Mouse (Mus musculus) MEL (cell line): ENCODE data around the gene Krt18. TPM values are rescaled to one million over a fixed set of nuclear protein-coding genes. Genes with fewer than 3 reads are reported as not detected.

Experiments
- DNase-seq: peaks from one replicate; pipeline ENCODE4 v3.0.0; 2011; ENCODE audit warnings: low read depth, low spot score
- H3K27ac ChIP-seq: 2 replicates; pipeline ENCODE4 v1.5.1; 2012; ENCODE audit warnings: low read depth, mild to moderate bottlenecking, control low read depth, low read length, moderate library complexity; ENCODE audit not compliant: control insufficient read depth
- H3K27me3 ChIP-seq, 2 experiments: fragments of 150-350 bp in 1 of 2; sonication (generic) in 1 of 2; 2 replicates each; pipeline ENCODE4 v1.6.1; 2012; ENCODE audit warnings: low read length in 2 of 2, mild to moderate bottlenecking in 2 of 2, improper control_type of control experiment in 1 of 2, moderate library complexity in 1 of 2; ENCODE audit not compliant: insufficient read depth in 2 of 2, control insufficient read depth in 1 of 2
- H3K36me3 ChIP-seq, 2 experiments: 2 replicates each; pipeline ENCODE4 v1.6.1; 2012 to 2014; ENCODE audit warnings: low read length in 2 of 2, improper control_type of control experiment in 1 of 2, inconsistent platforms in 1 of 2, mild to moderate bottlenecking in 1 of 2; ENCODE audit not compliant: insufficient read depth in 2 of 2, control insufficient read depth in 1 of 2
- H3K4me1 ChIP-seq, 2 experiments: fragments of 150-350 bp in 1 of 2; sonication (generic) in 1 of 2; 2 replicates each; pipeline ENCODE4 v1.6.1; 2012; ENCODE audit warnings: low read length in 2 of 2, improper control_type of control experiment in 1 of 2, mild to moderate bottlenecking in 1 of 2; ENCODE audit not compliant: insufficient read depth in 2 of 2, control insufficient read depth in 1 of 2
- H3K4me3 ChIP-seq, 2 experiments: fragments of 150-350 bp in 1 of 2; sonication (generic) in 1 of 2; 2 replicates each; pipeline ENCODE4 v1.5.1; 2012; ENCODE audit warnings: low read depth in 2 of 2, low read length in 2 of 2, mild to moderate bottlenecking in 2 of 2, moderate library complexity in 2 of 2, control low read depth in 1 of 2, improper control_type of control experiment in 1 of 2; ENCODE audit not compliant: control insufficient read depth in 1 of 2, insufficient read depth in 1 of 2
- H3K79me2 ChIP-seq: 2 replicates; pipeline ENCODE4 v1.6.1; 2012; ENCODE audit warnings: mild to moderate bottlenecking, low read length, moderate library complexity; ENCODE audit not compliant: control insufficient read depth, poor library complexity, insufficient read depth
- H3K9ac ChIP-seq: 2 replicates; pipeline ENCODE4 v1.6.1; 2012; ENCODE audit warnings: low read depth, mild to moderate bottlenecking, control low read depth, low read length, moderate library complexity; ENCODE audit not compliant: control insufficient read depth, poor library complexity, severe bottlenecking
- H3K9me3 ChIP-seq: fragments of 150-350 bp; sonication (generic); replicated peaks from 2 replicates; pipeline ENCODE4 v1.6.1; 2012; ENCODE audit warnings: mild to moderate bottlenecking, low read length, improper control_type of control experiment, moderate library complexity; ENCODE audit not compliant: insufficient read depth
- BHLHE40 ChIP-seq: IDR thresholded peaks from 2 replicates; pipeline ENCODE4 v1.6.1; 2012; ENCODE audit warnings: low read depth, mild to moderate bottlenecking, inconsistent platforms, low read length, improper control_type of control experiment, borderline replicate concordance
- CHD1 ChIP-seq: IDR thresholded peaks from 2 replicates; pipeline ENCODE4 v1.6.1; 2012; ENCODE audit warnings: low read depth, mild to moderate bottlenecking, inconsistent platforms, low read length, improper control_type of control experiment
- E2F4 ChIP-seq: IDR thresholded peaks from 2 replicates; pipeline ENCODE4 v1.6.1; 2011; ENCODE audit warnings: low read depth, low read length, improper control_type of control experiment, borderline replicate concordance
- ELF1 ChIP-seq: IDR thresholded peaks from 2 replicates; pipeline ENCODE4 v1.6.1; 2014; ENCODE audit warnings: low read depth, mild to moderate bottlenecking, inconsistent platforms, low read length, improper control_type of control experiment, moderate library complexity
- EP300 ChIP-seq, 2 experiments: IDR thresholded peaks; 2 replicates each; pipeline ENCODE4 v1.6.1; 2011; ENCODE audit warnings: improper control_type of control experiment in 2 of 2, low read length in 2 of 2, low read depth in 1 of 2, mild to moderate bottlenecking in 1 of 2
- ETS1 ChIP-seq: IDR thresholded peaks from 2 replicates; pipeline ENCODE4 v1.6.1; 2012; ENCODE audit warnings: low read depth, mild to moderate bottlenecking, inconsistent platforms, low read length, improper control_type of control experiment, moderate library complexity
- HCFC1 ChIP-seq: IDR thresholded peaks from 2 replicates; pipeline ENCODE4 v1.6.1; 2012; ENCODE audit warnings: low read depth, mild to moderate bottlenecking, inconsistent platforms, low read length, improper control_type of control experiment, moderate library complexity
- JUND ChIP-seq: IDR thresholded peaks from 2 replicates; pipeline ENCODE4 v1.6.1; 2011; ENCODE audit warnings: low read depth, mild to moderate bottlenecking, improper control_type of control experiment, low read length
- KAT2A ChIP-seq: conservative IDR thresholded peaks from 2 replicates; pipeline ENCODE4 v1.6.1; 2012; ENCODE audit warnings: low read depth, low read length, improper control_type of control experiment, inconsistent platforms
- MAX ChIP-seq: IDR thresholded peaks from 2 replicates; pipeline ENCODE4 v1.6.1; 2011; ENCODE audit warnings: low read length, improper control_type of control experiment
- MEF2A ChIP-seq: IDR thresholded peaks from 2 replicates; pipeline ENCODE4 v1.6.1; 2014; ENCODE audit warnings: low read depth, mild to moderate bottlenecking, inconsistent platforms, low read length, improper control_type of control experiment; ENCODE audit not compliant: poor library complexity, insufficient replicate concordance, severe bottlenecking; ENCODE audit errors: extremely low read depth
- MYC ChIP-seq: IDR thresholded peaks from 2 replicates; pipeline ENCODE4 v1.6.1; 2011; ENCODE audit warnings: low read depth, mild to moderate bottlenecking, low read length, improper control_type of control experiment, moderate library complexity
- NELFE ChIP-seq: IDR thresholded peaks from 2 replicates; pipeline ENCODE4 v1.6.1; 2011; ENCODE audit warnings: low read depth, low read length, improper control_type of control experiment
- POLR2A ChIP-seq, 2 experiments: IDR thresholded peaks; 2 replicates each; pipeline ENCODE4 v1.6.1; 2011 to 2012; ENCODE audit warnings: low read length in 2 of 2, mild to moderate bottlenecking in 2 of 2, control low read depth in 1 of 2, improper control_type of control experiment in 1 of 2, low read depth in 1 of 2, moderate library complexity in 1 of 2; ENCODE audit not compliant: control insufficient read depth in 1 of 2, insufficient read depth in 1 of 2, poor library complexity in 1 of 2
- POLR2AphosphoS2 ChIP-seq: IDR thresholded peaks from 2 replicates; pipeline ENCODE4 v1.6.1; 2011; ENCODE audit warnings: low read length, improper control_type of control experiment
- POLR2AphosphoS5 ChIP-seq: IDR thresholded peaks from 2 replicates; pipeline ENCODE4 v1.6.1; 2012; ENCODE audit warnings: low read depth, borderline replicate concordance, mild to moderate bottlenecking, inconsistent platforms, low read length, moderate library complexity, mixed read lengths
- RCOR1 ChIP-seq: IDR thresholded peaks from 2 replicates; pipeline ENCODE4 v1.6.1; 2012; ENCODE audit warnings: low read depth, mild to moderate bottlenecking, inconsistent platforms, low read length, improper control_type of control experiment
- SMC3 ChIP-seq: IDR thresholded peaks from 2 replicates; pipeline ENCODE4 v1.6.1; 2011; ENCODE audit warnings: low read depth, low read length, improper control_type of control experiment
- TAL1 ChIP-seq: IDR thresholded peaks from 2 replicates; pipeline ENCODE4 v1.6.1; 2012; ENCODE audit warnings: mild to moderate bottlenecking, inconsistent platforms, low read length, moderate library complexity, mixed read lengths
- TBP ChIP-seq: IDR thresholded peaks from 2 replicates; pipeline ENCODE4 v1.8.0; 2011; ENCODE audit warnings: low read depth, low read length, improper control_type of control experiment
- TCF12 ChIP-seq: IDR thresholded peaks from 2 replicates; pipeline ENCODE4 v1.6.1; 2014; ENCODE audit warnings: low read depth, mild to moderate bottlenecking, inconsistent platforms, low read length, improper control_type of control experiment, moderate library complexity
- UBTF ChIP-seq: IDR thresholded peaks from 2 replicates; pipeline ENCODE4 v1.6.1; 2012; ENCODE audit warnings: low read depth, mild to moderate bottlenecking, inconsistent platforms, low read length, improper control_type of control experiment, moderate library complexity, borderline replicate concordance; ENCODE audit not compliant: insufficient read depth
- USF1 ChIP-seq: IDR thresholded peaks from 2 replicates; pipeline ENCODE4 v1.6.1; 2014; ENCODE audit warnings: low read depth, mild to moderate bottlenecking, inconsistent platforms, low read length, improper control_type of control experiment, moderate library complexity
- USF2 ChIP-seq, 2 experiments: IDR thresholded peaks; 2 replicates each; pipeline ENCODE4 v1.6.1; 2011 to 2012; ENCODE audit warnings: improper control_type of control experiment in 2 of 2, low read length in 2 of 2, borderline replicate concordance in 1 of 2, inconsistent platforms in 1 of 2, low read depth in 1 of 2, mild to moderate bottlenecking in 1 of 2; ENCODE audit not compliant: insufficient read depth in 1 of 2
- ZC3H11A ChIP-seq: IDR thresholded peaks from 2 replicates; pipeline ENCODE4 v1.6.1; 2012; ENCODE audit warnings: low read depth, mild to moderate bottlenecking, inconsistent platforms, low read length, improper control_type of control experiment
- ZKSCAN1 ChIP-seq: IDR thresholded peaks from 2 replicates; pipeline ENCODE4 v1.6.1; 2012; ENCODE audit warnings: low read depth, mild to moderate bottlenecking, inconsistent platforms, low read length, improper control_type of control experiment, moderate library complexity
- ZMIZ1 ChIP-seq: IDR thresholded peaks from 2 replicates; pipeline ENCODE4 v1.6.1; 2012; ENCODE audit warnings: low read depth, mild to moderate bottlenecking, inconsistent platforms, low read length, improper control_type of control experiment, moderate library complexity
- polyA plus RNA-seq, 2 experiments: library from polyadenylated mRNA; stranded (reverse) in 1 of 2; unstranded in 1 of 2; fragments of >175 nt in 1 of 2; fragments of >200 nt in 1 of 2; gene quantifications; 2 replicates each; pipeline versions ENCODE4 v1.2.1 to v1.2.4; 2012; ENCODE audit warnings: low replicate concordance in 2 of 2, low read depth in 1 of 2; ENCODE audit not compliant: insufficient read length in 2 of 2, insufficient read depth in 1 of 2, missing spikeins in 1 of 2
- total RNA-seq: library from RNA; depleted of rRNA; stranded (reverse); fragments of 300-350 nt; gene quantifications from 2 replicates; pipeline ENCODE4 v1.2.3, GENCODE M21; 2012

The Krt18 gene
- total and polyA plus RNA-seq, 3 experiments = 0.08 TPM; not detected in 2

DNA sequence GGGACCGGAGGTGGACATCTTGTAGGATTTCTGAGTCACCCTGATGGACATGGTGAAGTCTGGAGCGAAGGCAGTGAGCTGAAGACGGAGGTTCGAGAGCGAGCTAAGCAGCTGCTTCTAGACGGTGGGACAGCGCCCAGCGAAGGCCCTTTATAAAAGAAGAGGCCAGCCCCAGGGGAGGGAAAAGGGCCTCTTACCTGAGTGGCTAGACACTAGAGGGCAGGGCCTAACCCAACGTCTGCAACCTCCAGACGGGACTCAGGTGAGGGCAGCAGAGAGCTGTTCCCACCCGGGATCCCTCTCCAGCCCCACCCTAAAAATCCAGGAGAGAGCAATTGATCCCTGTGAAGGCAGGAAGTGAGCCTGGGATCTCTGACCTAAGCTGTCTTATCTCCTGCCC is 23.8 kb upstream of the Krt18 start, which contains the start of gene Krt8:
TSS of gene Krt8 (minus strand) at position 294 of the 400 bp plus-strand sequence.
- Histone ChIP-seq H3K4me3 (no peak within 1 kb of the TSS), H3K27ac (no peak within 1 kb of the TSS)

DNA sequence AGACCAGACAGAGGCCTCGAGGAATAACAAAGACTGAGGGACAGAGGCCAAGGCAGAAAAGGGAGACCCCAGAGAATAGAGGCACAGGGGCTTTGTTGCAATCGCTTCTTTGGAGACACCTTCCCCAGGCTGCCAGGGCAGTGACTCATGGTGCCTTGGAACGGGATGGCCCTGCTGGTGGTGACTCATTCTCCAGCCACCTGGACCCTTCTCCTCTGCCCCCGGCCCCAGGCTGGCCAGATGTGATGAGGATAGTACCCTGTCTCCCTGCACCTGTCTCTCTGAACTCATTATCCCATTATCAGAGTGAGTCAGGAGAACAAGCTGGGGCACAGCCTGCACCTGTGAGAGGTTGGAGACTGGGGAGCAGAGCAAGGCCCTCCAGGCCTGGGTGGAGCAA is 22.7 kb upstream of the Krt18 start:
- no peaks in the 10 kb centered on the region for H3K79me2 ChIP-seq
- no peak for TF ChIP-seq ZC3H11A
- no peak for TF ChIP-seq TAL1
- no peak for TF ChIP-seq ETS1
- TF ChIP-seq ELF1 = no peak
- no peak for TF ChIP-seq ZKSCAN1
- no peak for TF ChIP-seq UBTF
- TF ChIP-seq MAX = no peak
- TF ChIP-seq CHD1 = no peak
- TF ChIP-seq HCFC1 = no peak
- no peak for TF ChIP-seq NELFE
- no peak for TF ChIP-seq SMC3
- no peak for TF ChIP-seq TBP
- no peak for TF ChIP-seq BHLHE40
- TF ChIP-seq ZMIZ1 = no peak
- no peak for TF ChIP-seq JUND
- H3K9me3 ChIP-seq = no peaks in the 10 kb centered on the region
- no peak overlapping the region for H3K9ac ChIP-seq
- H3K27me3 ChIP-seq = peaks cover 0 to 1% of the 10 kb centered on the region in 2 experiments; a peak in 1 of 4 replicates
- no peaks in the 10 kb centered on the region for H3K36me3 ChIP-seq
- H3K27ac ChIP-seq = no peak overlapping the region
- H3K4me3 ChIP-seq = no peak overlapping the region
- H3K4me1 ChIP-seq = no peaks in the 10 kb centered on the region; a peak in 1 of 4 replicates
- DNase-seq = no peak

More for the DNA sequence above, 23.8 kb upstream of the Krt18 start, which contains the start of gene Krt8:
- Histone ChIP-seq H3K9me3 (no peaks in the 10 kb centered on the region), H3K27me3 (peaks cover 0 to 1% of the 10 kb centered on the region in 2 experiments; a peak in 1 of 4 replicates), H3K9ac (no peak within 1 kb of the TSS), H3K4me1 (peaks cover 0 to 2% of the 10 kb centered on the region in 2 experiments; a peak in 3 of 4 replicates), H3K79me2 (no peaks in the 10 kb centered on the region), H3K36me3 (peaks cover 0 to 7% of the 10 kb centered on the region in 2 experiments; a peak in 2 of 4 replicates)
- no peak for DNase-seq
- TF ChIP-seq MAX (no peak), ETS1 (no peak), JUND (no peak), KAT2A (no peak), TAL1 (no peak), RCOR1 (no peak), E2F4 (no peak), USF2 (IDR thresholded peaks at IDR 0.05; ENCODE audit: borderline replicate concordance in 1 of 2, insufficient read depth in 1 of 2, low read depth in 1 of 2, low read length in 2 of 2) (no peak), MEF2A (no peak), TCF12 (no peak), MYC (no peak), POLR2AphosphoS5 (no peak), USF1 (no peak), POLR2AphosphoS2 (no peak), ZKSCAN1 (no peak), EP300 (IDR thresholded peaks at IDR 0.05; ENCODE audit: low read depth in 1 of 2, low read length in 2 of 2) (no peak), CHD1 (no peak), POLR2A (IDR thresholded peaks at IDR 0.05; ENCODE audit: control insufficient read depth in 1 of 2, insufficient read depth in 1 of 2, low read depth in 1 of 2, low read length in 2 of 2, poor library complexity in 1 of 2) (no peak)
